Mouse (Mus musculus): ENCODE data around the gene Dnajb4.

DNA sequence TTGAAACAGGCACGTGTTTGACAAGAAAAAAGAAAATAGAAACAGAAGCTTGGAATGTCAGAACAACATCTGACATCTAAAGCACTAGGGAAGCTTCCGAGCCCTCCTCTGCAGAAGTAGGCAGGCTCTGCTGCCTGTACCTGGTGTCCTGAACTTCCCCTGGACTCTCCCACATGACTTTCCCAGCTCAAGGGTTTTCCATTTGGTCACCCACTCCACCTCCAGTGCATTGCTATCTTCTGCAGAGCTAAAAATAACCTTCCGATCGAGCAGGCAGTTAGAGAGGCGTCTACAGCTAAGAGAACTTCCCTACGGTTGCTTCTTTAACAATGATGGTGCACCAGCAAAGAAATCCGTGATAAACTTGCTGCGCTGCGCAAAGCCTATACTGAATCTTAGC lies 76.5 kb downstream of the Dnajb4 start:
- TF ChIP-seq CTCF (IDR thresholded peaks at IDR 0.05; ENCODE audit: low read depth, low read length) (no peak), POLR2A (IDR thresholded peaks at IDR 0.05; ENCODE audit: borderline replicate concordance, low read depth, low read length) (no peak)
